Mouse (Mus musculus) neural tube, embryonic 14.5 days (tissue): ENCODE data around the gene Mpo. TPM values are rescaled to one million over a fixed set of nuclear protein-coding genes. Genes with fewer than 3 reads are reported as not detected.

Experiments used
- ATAC-seq: fragments of 200-750 bp; cut with Nextera tagmentation; 2 replicates; pipeline ENCODE4 v1.8.0; 2017; ENCODE audit warnings: low read depth, mild to moderate bottlenecking, moderate TSS enrichment, moderate library complexity
- H3K27ac ChIP-seq: fragments of 300-500 bp; sonication (generic); 2 replicates; pipeline ENCODE4 v1.5.1; 2014; ENCODE audit warnings: low read depth, mild to moderate bottlenecking, control low read depth, low read length, moderate library complexity, mixed read lengths
- H3K27me3 ChIP-seq: fragments of 300-500 bp; sonication (generic); 2 replicates; pipeline ENCODE4 v1.6.1; 2014; ENCODE audit warnings: low read length; ENCODE audit not compliant: control insufficient read depth, insufficient read depth
- H3K36me3 ChIP-seq: fragments of 300-500 bp; sonication (generic); 2 replicates; pipeline ENCODE4 v1.6.1; 2014; ENCODE audit warnings: low read length, mixed read lengths; ENCODE audit not compliant: control insufficient read depth, insufficient read depth
- H3K4me1 ChIP-seq: fragments of 300-500 bp; sonication (generic); 2 replicates; pipeline ENCODE4 v1.6.1; 2014; ENCODE audit warnings: low read length; ENCODE audit not compliant: control insufficient read depth, insufficient read depth
- H3K4me2 ChIP-seq: fragments of 300-500 bp; sonication (generic); 2 replicates; pipeline ENCODE4 v1.6.1; 2014; ENCODE audit warnings: mild to moderate bottlenecking, low read depth, low read length, control low read depth
- H3K4me3 ChIP-seq: fragments of 300-500 bp; sonication (generic); 2 replicates; pipeline ENCODE4 v1.5.1; 2014; ENCODE audit warnings: low read depth, low read length, control low read depth, mixed read lengths
- H3K9ac ChIP-seq: fragments of 300-500 bp; sonication (generic); replicated peaks from 2 replicates; pipeline ENCODE4 v1.6.1; 2014; ENCODE audit warnings: low read depth, mild to moderate bottlenecking, control low read depth, low read length, mixed read lengths
- H3K9me3 ChIP-seq: fragments of 300-500 bp; sonication (generic); 2 replicates; pipeline ENCODE4 v1.6.1; 2016; ENCODE audit warnings: low read length; ENCODE audit not compliant: control insufficient read depth
- WGBS: fragments of 180-500 bp; shearing (Covaris S2); extraction: QIAGEN DNeasy Blood & Tissue Kit; methylation state at CpG from one replicate; pipeline ENCODE4 v1.1.7; 2014; 5-methylcytosine and 5-hydroxymethylcytosine counted together
- polyA plus RNA-seq: library from polyadenylated mRNA; unstranded; fragments of >200 nt; fragmentation: Nextera tagmentation; extraction: Ambion mirVana; gene quantifications from 2 replicates; pipeline ENCODE4 v1.2.1, GENCODE M21; 2014

Gene Mpo
- polyA plus RNA-seq, 1 experiment from 2014 or later, result 0.31 TPM

DNA sequence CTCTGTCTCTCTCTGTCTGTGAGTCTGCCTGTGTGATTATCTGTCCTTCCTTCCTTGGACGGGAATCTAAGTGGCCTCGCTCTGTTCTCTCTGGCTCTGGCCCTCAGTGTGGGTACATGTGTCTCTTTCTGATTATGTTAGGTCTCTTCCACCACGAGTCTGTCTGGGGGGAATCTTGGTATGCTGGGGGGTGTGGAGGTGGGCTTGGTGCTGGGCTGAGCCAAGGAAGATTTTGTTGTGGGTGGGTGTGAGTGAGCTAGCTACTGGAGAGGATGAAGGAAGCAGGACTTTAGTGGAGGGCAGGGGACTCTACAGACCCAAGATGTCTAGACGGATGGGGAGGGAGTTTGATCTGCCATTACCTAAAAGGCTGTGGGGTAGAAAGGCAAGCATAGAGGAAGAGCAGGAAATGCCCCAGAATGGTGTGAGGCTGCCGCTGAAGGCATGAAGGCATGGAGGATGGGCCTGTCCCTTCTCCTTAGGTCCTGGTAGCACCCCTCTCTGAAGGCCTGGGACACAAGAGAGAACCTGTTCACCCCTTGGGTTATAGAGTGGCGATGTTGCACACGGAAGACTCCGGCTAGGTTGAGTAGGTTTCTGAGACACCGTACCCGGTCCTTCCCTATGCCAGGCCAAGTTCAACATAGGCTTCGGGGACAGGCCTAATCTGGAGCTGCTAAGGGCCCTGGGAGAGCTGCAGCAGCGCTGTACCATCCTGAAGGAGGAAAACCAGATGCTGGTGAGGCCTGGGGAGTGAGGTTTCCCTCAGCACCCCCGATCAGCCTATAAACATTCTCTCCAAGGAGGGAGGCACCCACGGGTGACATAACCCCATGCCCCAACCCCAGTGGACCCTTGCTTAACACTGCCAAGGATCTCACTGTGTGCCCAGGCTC, 31.3 kb upstream of the Mpo start:
- Histone ChIP-seq H3K27ac (no peak overlapping the region), H3K9ac (peak overlapping the region; percentile 66), H3K4me2 (peak overlapping the region; percentile 94), H3K4me3 (peak overlapping the region; percentile 69), H3K9me3 (no peaks in the 10 kb centered on the region), H3K36me3 (no peaks in the 10 kb centered on the region), H3K4me1 (peaks cover 32% of the 10 kb centered on the region; the same call in 1 of the 2 replicates), H3K27me3 (peaks cover 6% of the 10 kb centered on the region; the same call in 1 of the 2 replicates)
- WGBS, result 78% methylated on average over 14 of the region's 14 CpGs
- ATAC-seq, result no peak

DNA sequence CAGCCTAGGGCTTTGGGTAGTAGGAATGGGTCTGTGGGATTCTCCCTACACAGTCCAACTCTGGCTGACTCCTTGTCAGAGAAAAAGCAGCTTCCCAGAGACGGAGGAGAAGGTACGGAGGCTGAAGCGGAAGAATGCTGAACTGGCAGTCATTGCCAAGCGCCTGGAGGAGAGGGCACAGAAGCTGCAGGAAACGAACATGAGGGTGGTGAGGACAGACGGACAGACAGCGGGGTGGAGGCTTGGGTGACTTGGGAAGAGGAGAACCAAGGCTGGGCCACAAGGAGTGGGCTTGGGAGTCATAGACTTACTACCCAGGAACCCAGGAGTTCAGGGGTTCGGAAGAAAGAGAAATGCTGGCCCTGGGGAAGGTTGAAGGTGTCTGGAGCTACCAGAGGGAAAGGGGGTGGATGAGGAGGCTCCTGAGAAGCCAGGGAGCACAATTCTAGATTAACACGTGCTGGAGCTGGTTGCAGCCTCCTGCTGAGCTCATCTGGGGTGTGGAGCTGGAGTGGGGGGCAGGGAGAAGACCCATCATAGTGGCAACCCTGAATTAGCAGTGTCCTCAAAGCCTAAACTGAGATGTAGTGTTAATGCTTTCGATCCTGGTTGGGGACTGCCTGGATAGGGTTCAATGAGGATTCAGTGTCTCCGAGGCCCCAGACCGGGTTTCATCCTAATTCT, 30.5 kb upstream of the Mpo start:
- Histone ChIP-seq H3K27me3 (peaks cover 6% of the 10 kb centered on the region; the same call in 1 of the 2 replicates), H3K27ac (peak overlapping the region; percentile 69), H3K4me2 (peak overlapping the region; percentile 94), H3K4me1 (peaks cover 32% of the 10 kb centered on the region; the same call in 1 of the 2 replicates), H3K4me3 (peak overlapping the region; percentile 69), H3K36me3 (no peaks in the 10 kb centered on the region), H3K9me3 (no peaks in the 10 kb centered on the region), H3K9ac (peak overlapping the region; percentile 66)
- ATAC-seq, result no peak
- WGBS, result 38% methylated on average over 12 of the region's 12 CpGs

DNA sequence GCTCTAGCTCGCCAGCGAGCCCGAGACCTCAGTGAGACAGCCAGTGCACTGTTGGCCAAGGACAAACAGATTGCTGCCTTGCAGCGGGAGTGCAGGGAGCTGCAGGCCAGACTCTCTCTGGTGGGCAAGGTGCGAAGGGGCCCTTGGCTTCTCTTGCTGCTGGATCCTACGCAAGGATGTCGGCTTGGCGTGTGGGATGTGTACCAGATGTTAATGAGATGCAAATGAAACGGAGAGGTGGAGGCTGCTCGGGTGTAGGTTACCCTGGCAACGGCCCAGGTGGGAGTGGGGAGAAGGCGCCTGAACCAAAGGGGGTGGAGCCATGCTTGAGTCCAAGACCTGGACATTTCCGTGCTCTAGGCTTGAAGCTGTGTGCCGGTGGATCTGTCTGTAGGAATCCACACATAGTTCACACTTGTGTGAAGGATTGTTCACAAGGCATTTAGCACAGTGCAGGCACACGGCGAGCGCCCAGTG, 29.8 kb upstream of the Mpo start:
- H3K4me1 ChIP-seq, result peaks cover 32% of the 10 kb centered on the region; the same call in 1 of the 2 replicates
- WGBS, result under 1% methylated on average over 17 of the region's 17 CpGs

DNA sequence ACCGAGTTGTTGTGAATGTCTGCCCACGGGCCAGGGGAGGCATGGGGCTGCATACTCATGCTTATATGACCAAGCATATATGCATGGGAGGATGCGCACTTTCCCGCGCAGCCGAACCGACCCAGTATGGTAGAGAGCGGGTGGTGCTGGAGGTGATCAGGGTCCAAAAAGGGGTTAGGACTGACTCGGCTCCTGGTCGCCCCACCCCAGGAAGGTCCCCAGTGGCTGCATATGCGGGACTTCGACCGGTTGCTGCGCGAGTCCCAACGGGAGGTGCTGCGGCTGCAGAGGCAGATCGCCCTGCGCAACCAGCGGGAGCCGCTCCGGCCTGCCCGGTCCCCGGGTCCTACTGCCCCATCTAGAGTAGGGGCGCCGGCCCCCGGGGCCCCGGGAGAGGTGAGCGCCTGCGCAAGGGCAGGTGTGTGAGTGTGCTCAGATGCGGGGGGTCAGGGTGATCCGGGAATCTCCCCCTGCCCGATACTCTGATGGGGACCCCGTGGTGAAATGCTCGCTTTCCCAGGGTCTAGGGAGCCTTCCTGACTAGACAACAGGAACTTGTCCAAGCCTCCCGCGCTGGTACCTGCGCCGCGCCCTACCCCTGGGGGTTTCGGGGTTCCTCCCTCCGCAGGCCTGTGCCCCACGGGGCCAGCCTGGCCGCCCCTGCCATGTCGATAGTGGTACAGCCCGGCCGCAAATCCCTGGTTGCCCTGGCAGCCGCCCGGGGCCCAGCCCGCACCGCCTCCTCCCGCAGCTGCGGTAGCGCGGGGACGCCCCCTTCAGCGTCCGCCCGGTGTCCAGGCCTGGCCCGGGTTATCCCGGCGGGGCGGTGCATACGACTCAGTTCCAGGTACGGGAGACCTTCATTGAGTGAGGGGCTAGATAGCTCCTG, 29.1 kb upstream of the Mpo start:
- ATAC-seq, result peak; percentile 45
- H3K36me3 ChIP-seq, result no peaks in the 10 kb centered on the region
- H3K27me3 ChIP-seq, result peaks cover 6% of the 10 kb centered on the region; the same call in 1 of the 2 replicates
- H3K4me2 ChIP-seq, result peak overlapping the region; percentile 94
- WGBS, result under 1% methylated on average over 65 of the region's 65 CpGs
- H3K27ac ChIP-seq, result peak overlapping the region; percentile 69
- H3K4me3 ChIP-seq, result peak overlapping the region; percentile 69
- H3K4me1 ChIP-seq, result peaks cover 32% of the 10 kb centered on the region; the same call in 1 of the 2 replicates
- H3K9ac ChIP-seq, result peak overlapping the region; percentile 66
- no peaks in the 10 kb centered on the region for H3K9me3 ChIP-seq

More for the DNA sequence above, 29.8 kb upstream of the Mpo start:
- Histone ChIP-seq H3K36me3 (no peaks in the 10 kb centered on the region), H3K4me2 (peak overlapping the region; percentile 94), H3K9ac (peak overlapping the region; percentile 66), H3K4me3 (peak overlapping the region; percentile 69), H3K9me3 (no peaks in the 10 kb centered on the region), H3K27ac (peak overlapping the region; percentile 69), H3K27me3 (peaks cover 6% of the 10 kb centered on the region; the same call in 1 of the 2 replicates)
- ATAC-seq, result peak; percentile 79

DNA sequence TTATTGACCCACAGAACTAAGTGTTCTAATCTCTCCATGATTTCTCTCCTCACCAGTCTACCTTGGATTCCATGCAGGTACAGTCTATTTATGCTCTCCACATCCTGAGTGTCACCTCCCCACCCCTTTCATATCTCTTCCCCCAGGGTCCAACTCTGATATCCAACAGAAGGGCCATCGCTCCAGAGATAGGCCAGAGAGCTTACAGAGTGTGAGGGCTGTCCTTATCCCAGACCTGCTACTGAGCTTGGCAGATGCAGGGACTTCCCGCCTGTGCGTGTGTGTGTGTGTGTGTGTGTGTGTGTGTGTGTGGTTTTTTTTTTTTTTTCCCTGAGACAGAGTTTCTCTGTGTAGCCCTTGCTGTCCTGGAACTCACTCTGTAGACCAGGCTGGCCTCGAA, 24.6 kb upstream of the Mpo start:
- Histone ChIP-seq H3K4me2 (no peak overlapping the region), H3K4me3 (no peak overlapping the region), H3K27ac (no peak overlapping the region), H3K9me3 (no peaks in the 10 kb centered on the region), H3K9ac (no peak overlapping the region), H3K4me1 (peaks cover 10% of the 10 kb centered on the region; the same call in 1 of the 2 replicates), H3K27me3 (peaks cover 3% of the 10 kb centered on the region; the same call in 1 of the 2 replicates), H3K36me3 (peaks cover 11% of the 10 kb centered on the region; the same call in 1 of the 2 replicates)
- ATAC-seq, result no peak
- WGBS, result 96% methylated on average over 3 of the region's 4 CpGs

DNA sequence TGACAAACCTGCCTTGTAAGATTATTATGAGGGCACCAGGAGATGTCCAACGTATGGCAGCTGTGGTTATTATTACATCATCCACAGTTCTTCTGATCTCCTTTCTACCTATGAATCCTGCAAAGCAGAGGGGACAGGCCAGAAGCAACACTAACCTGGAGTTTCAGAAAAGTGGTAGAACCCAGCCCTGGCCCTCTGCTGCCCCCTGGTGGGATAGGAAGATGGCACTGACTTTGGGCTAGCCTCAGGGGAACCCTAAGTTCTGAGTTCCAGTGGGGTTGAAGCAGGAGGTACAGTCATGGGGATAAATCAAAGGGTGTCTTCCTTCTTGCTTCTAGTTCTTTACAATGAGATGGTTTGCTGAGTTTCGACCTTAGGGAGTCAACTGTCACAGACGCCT, 22.4 kb upstream of the Mpo start:
- no peak overlapping the region for H3K27ac ChIP-seq
- H3K27me3 ChIP-seq, result no peaks in the 10 kb centered on the region
- H3K4me1 ChIP-seq, result no peaks in the 10 kb centered on the region
- WGBS, result 55% methylated on average over 3 of the region's 3 CpGs
- H3K9ac ChIP-seq, result no peak overlapping the region
- peaks cover 11% of the 10 kb centered on the region; the same call in 1 of the 2 replicates for H3K36me3 ChIP-seq
- ATAC-seq, result no peak
- no peak overlapping the region for H3K4me3 ChIP-seq
- H3K9me3 ChIP-seq, result no peaks in the 10 kb centered on the region
- H3K4me2 ChIP-seq, result no peak overlapping the region

DNA sequence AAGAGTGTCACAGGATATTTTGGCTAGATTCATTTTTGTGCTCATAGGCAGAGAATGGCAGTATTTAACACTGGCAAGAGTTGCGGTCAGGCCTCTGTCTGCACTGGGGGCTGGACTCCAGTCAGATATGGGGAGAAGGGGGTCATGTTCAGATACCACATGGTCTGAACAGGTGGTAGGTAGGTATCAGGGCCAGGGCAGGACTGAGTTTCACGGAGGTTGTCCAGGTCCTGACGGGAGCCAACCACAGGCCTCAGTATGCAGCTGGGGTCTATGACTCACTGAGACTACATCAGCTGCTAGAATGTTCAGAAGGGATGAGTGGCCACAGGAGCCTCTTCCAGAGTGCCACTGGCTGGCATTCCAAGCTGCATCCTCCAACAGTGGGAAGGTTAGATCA, 21.0 kb upstream of the Mpo start:
- no peaks in the 10 kb centered on the region for H3K9me3 ChIP-seq
- no peaks in the 10 kb centered on the region for H3K4me1 ChIP-seq
- H3K4me2 ChIP-seq, result no peak overlapping the region
- no peak overlapping the region for H3K27ac ChIP-seq
- no peaks in the 10 kb centered on the region for H3K27me3 ChIP-seq
- WGBS, result 96% methylated on average over 3 of the region's 3 CpGs
- ATAC-seq, result no peak
- peaks cover 16% of the 10 kb centered on the region for H3K36me3 ChIP-seq
- H3K4me3 ChIP-seq, result no peak overlapping the region
- no peak overlapping the region for H3K9ac ChIP-seq

DNA sequence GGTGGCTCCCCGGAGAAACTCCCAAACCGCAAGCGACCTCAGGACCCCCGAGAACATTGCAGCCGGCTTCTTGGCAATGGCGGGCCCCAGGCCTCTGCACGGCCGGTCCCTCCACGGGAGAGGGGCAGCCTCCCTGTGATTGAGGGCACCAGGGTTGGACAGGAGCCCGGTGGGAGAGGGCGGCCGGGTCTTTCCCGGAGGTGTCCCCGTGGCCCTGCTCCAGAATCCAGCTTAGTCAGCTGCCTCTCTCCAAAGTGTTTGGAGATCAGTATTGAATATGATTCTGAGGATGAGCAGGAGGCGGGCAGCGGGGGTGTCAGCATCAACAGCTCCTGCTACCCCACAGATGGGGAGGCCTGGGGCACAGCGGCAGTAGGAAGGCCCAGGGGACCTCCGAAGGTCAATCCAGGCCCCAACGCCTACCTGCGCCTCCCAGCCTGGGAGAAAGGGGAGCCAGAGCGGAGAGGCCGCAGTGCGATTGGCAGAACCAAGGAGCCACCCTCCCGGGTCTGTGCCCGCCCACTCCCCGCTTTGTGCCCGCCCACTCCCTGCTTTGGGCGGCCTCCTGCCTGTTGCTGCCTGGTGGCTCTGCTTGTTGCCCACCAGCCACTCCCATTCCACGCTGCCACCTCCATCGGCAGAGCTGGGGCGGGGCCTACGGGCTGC, 15.1 kb upstream of the Mpo start:
- H3K4me2 ChIP-seq, result peak overlapping the region; percentile 43
- H3K27ac ChIP-seq, result no peak overlapping the region
- H3K27me3 ChIP-seq, result no peaks in the 10 kb centered on the region
- no peaks in the 10 kb centered on the region for H3K4me1 ChIP-seq
- H3K4me3 ChIP-seq, result peak overlapping the region; percentile 11; the same call in 1 of the 2 replicates
- H3K36me3 ChIP-seq, result peaks cover 9% of the 10 kb centered on the region
- peak; percentile 69; the same call in 1 of the 2 replicates for ATAC-seq
- H3K9ac ChIP-seq, result 0 out of 2 replicates have a peak overlapping the region, but pooled peaks have one; percentile 18
- no peaks in the 10 kb centered on the region for H3K9me3 ChIP-seq
- 6% methylated on average over 28 of the region's 32 CpGs for WGBS
